Mouse (Mus musculus) intestine, embryonic 16.5 days (tissue): Measurements from ENCODE around the gene Fndc5. TPM values are rescaled to one million over a fixed set of nuclear protein-coding genes. Genes with fewer than 3 reads are reported as not detected.
A peak's percentile ranks its signal among the peaks of the same experiment; 100 is the strongest.

Experiments used
- ATAC-seq: fragments of 200-750 bp; cut with Nextera tagmentation; 2 replicates; pipeline ENCODE4 v1.8.0; 2017; ENCODE audit warnings: moderate TSS enrichment, moderate library complexity
- H3K27ac ChIP-seq: fragments of 300-500 bp; sonication (generic); 2 replicates; pipeline ENCODE4 v1.5.1; 2014; ENCODE audit warnings: mild to moderate bottlenecking, low read length
- H3K27me3 ChIP-seq: fragments of 300-500 bp; sonication (generic); replicated peaks from 2 replicates; pipeline ENCODE4 v1.6.1; 2014; ENCODE audit warnings: low read length, control low read depth, mixed read lengths; ENCODE audit not compliant: control insufficient read depth, insufficient read depth
- H3K36me3 ChIP-seq: fragments of 300-500 bp; sonication (generic); 2 replicates; pipeline ENCODE4 v1.6.1; 2014; ENCODE audit warnings: low read length, control low read depth; ENCODE audit not compliant: control insufficient read depth, insufficient read depth
- H3K4me1 ChIP-seq: fragments of 300-500 bp; sonication (generic); 2 replicates; pipeline ENCODE4 v1.6.1; 2014; ENCODE audit warnings: low read length, control low read depth, mixed read lengths; ENCODE audit not compliant: control insufficient read depth, insufficient read depth
- H3K4me2 ChIP-seq: fragments of 300-500 bp; sonication (generic); 2 replicates; pipeline ENCODE4 v1.6.1; 2014; ENCODE audit warnings: low read depth, low read length, control low read depth
- H3K4me3 ChIP-seq: fragments of 300-500 bp; sonication (generic); 2 replicates; pipeline ENCODE4 v1.5.1; 2014; ENCODE audit warnings: mild to moderate bottlenecking, low read length
- H3K9ac ChIP-seq: fragments of 300-500 bp; sonication (generic); 2 replicates; pipeline ENCODE4 v1.6.1; 2014; ENCODE audit warnings: low read depth, low read length
- H3K9me3 ChIP-seq: fragments of 300-500 bp; sonication (generic); 2 replicates; pipeline ENCODE4 v1.6.1; 2016; ENCODE audit warnings: low read length, control low read depth; ENCODE audit not compliant: control insufficient read depth
- WGBS: fragments of 180-500 bp; shearing (Covaris S2); extraction: QIAGEN DNeasy Blood & Tissue Kit; methylation state at CpG from one replicate; pipeline ENCODE4 v1.1.7; 2014; 5-methylcytosine and 5-hydroxymethylcytosine counted together
- polyA plus RNA-seq: library from polyadenylated mRNA; unstranded; fragments of >200 nt; fragmentation: Nextera tagmentation; extraction: Ambion mirVana; gene quantifications from 2 replicates; pipeline ENCODE4 v1.2.1, GENCODE M21; 2015

The Fndc5 gene
- polyA plus RNA-seq, 1 experiment from 2014 or later, result 1.5 TPM

DNA sequence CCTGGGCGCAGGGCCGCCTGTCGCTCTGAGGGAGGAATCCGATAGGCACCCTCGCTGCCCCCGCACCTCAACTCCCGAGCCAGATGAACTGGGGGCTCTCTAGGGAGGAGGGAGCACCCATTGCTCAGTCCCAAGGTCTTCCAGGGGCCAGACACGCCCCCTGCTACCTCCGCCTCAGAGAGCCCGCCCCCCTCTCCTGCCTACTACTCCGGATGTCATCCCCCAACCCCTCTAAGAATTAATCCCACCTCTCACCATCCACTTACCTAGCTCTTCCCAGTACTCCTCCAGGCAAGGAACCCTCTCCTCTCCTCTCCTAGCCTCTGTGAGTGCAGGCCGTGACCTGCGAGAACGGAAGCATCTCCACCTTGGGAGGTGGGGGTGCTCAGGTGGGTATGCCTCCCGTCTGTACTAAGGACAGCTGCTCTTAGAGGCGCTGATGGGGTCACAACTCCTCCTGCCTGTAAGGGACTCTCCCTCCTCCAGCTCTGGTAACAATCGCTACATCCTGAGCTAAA lies 15.2 kb upstream of the Fndc5 start, which contains the start of gene Hpca:
Gene Hpca, minus strand, starts transcription at position 468 of the 518 bp plus-strand sequence.
- Histone ChIP-seq H3K9ac (peak within 1 kb of the TSS; percentile 7; the same call in 1 of the 2 replicates), H3K4me2 (peak within 1 kb of the TSS; percentile 91), H3K27me3 (peaks cover 26% of the 10 kb centered on the region), H3K4me1 (peaks cover 17% of the 10 kb centered on the region), H3K27ac (no peak within 1 kb of the TSS), H3K36me3 (no peaks in the 10 kb centered on the region), H3K4me3 (peak within 1 kb of the TSS; percentile 52), H3K9me3 (no peaks in the 10 kb centered on the region)
- ATAC-seq, result 0 out of 2 replicates have a peak, but pooled peaks have one; percentile 16
- 1% methylated on average over 17 of the region's 17 CpGs for WGBS

DNA sequence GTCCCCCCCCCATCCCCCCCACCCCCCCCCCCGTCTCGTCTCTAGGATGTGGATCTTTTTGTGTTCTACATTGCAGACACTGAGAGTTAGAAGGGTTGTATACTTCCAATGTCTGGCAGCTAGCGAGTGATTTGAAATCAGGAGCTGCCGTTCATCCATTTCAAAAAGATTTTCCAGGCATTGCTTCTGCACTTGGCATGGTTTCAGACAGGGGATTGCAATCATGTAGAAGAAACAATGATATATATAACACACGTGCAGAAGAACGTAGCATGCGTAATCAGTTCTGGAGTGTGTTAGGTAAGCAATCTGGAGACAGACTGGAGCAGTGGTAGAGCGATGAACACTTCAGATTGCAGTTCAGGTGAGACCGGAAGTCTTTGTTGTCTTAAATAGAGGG lies 14.7 kb upstream of the Fndc5 start:
- H3K27me3 ChIP-seq, result peaks cover 26% of the 10 kb centered on the region
- 24% methylated on average over 9 of the region's 9 CpGs for WGBS
- H3K27ac ChIP-seq, result no peak overlapping the region

DNA sequence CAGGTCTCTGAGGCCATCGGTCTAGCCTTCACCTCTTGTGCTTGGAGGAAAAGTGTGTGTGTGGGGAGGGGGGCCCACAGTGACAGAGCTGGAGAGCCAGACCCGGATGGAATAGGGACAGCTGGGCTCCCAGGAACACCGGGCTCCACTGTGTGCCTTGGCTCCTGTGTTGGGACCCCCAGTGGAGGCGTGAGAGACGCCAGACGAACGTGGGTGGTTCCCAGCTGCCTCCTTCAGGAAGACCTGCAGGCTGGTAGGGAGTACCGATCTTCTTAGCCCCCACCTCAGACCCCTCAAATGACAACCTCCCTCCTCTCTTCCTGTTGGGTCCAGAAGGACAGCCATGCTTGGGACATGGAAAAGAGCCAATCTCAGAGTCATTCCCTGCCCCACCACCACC lies 14.1 kb upstream of the Fndc5 start:
- Histone ChIP-seq H3K36me3 (no peaks in the 10 kb centered on the region), H3K4me3 (no peak overlapping the region), H3K27me3 (peaks cover 26% of the 10 kb centered on the region), H3K4me2 (no peak overlapping the region), H3K9ac (no peak overlapping the region), H3K27ac (no peak overlapping the region), H3K4me1 (peaks cover 17% of the 10 kb centered on the region), H3K9me3 (no peaks in the 10 kb centered on the region)
- no peak for ATAC-seq
- 21% methylated on average over 8 of the region's 8 CpGs for WGBS

More for the DNA sequence above, 14.7 kb upstream of the Fndc5 start:
- Histone ChIP-seq H3K4me2 (no peak overlapping the region), H3K4me3 (no peak overlapping the region), H3K36me3 (no peaks in the 10 kb centered on the region), H3K9me3 (no peaks in the 10 kb centered on the region), H3K4me1 (peaks cover 17% of the 10 kb centered on the region), H3K9ac (no peak overlapping the region)
- ATAC-seq, result no peak

DNA sequence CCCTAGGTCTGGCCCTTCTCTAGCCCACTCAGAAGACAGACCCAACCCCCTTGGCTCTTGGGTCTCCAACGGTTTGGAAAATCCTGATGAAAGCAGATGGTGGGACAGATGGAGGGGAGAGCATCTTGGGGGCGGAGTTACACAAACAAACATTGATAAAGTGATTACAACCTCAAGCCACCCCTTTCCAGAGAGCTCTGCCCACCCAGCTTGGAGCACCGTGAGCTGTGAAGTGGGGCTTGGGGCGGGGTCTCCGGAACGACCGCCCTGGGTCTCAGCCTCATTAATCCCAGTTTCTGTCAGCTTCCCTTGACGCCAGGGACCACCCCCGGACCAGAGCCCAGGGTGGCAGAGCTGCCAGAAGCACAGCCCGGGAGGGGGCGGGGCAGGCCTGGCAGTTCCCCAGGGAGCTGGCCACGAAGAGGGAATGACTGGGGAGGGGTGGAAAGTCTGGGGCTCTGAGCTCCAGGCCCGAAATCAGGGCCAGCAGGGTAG lies 12.1 kb upstream of the Fndc5 start:
- Histone ChIP-seq H3K9ac (no peak overlapping the region), H3K27me3 (peaks cover 26% of the 10 kb centered on the region), H3K4me3 (no peak overlapping the region), H3K36me3 (no peaks in the 10 kb centered on the region), H3K9me3 (no peaks in the 10 kb centered on the region), H3K4me1 (peaks cover 18% of the 10 kb centered on the region), H3K4me2 (no peak overlapping the region), H3K27ac (no peak overlapping the region)
- ATAC-seq, result no peak
- 7% methylated on average over 13 of the region's 13 CpGs for WGBS

DNA sequence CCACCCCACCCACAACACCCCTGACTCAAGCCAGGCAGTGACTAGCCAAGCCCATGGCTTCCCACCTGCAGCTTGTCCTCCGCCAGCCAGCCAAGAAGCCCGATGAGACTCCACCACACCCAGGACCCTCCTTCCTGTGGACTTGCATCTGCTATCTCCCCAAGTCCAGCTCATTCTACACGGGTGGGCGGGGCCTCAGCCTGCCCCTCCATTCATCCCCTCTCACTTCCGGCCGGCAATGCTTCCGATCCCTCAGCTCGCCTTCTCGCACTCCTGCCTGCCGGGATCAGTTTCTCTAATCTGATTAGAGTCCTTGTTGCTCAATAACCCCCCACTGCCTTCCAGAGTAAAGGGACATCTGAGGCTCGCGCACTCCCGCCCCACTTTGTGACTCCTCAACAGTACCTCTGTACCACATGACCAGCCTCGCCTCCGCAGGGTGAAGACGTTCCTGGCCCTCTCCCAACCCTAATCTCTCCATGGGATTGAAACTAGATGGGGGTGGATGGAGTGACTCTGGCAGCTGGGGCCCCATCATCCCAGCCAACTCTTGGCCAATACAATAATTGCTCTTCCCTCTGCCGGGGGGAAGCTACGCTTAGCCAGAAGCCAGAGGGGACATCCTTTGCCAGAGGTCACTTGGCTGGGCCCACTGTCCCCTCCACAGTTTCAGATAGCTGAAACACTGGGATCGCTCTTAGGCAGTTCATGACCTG lies 10.9 kb upstream of the Fndc5 start:
- Histone ChIP-seq H3K36me3 (no peaks in the 10 kb centered on the region), H3K9me3 (no peaks in the 10 kb centered on the region), H3K4me3 (peak overlapping the region; percentile 32), H3K27me3 (peaks cover 17% of the 10 kb centered on the region), H3K27ac (no peak overlapping the region), H3K4me1 (peaks cover 28% of the 10 kb centered on the region), H3K9ac (no peak overlapping the region), H3K4me2 (peak overlapping the region; percentile 46)
- WGBS, result 17% methylated on average over 19 of the region's 19 CpGs
- ATAC-seq, result 0 out of 2 replicates have a peak, but pooled peaks have one; percentile 32

DNA sequence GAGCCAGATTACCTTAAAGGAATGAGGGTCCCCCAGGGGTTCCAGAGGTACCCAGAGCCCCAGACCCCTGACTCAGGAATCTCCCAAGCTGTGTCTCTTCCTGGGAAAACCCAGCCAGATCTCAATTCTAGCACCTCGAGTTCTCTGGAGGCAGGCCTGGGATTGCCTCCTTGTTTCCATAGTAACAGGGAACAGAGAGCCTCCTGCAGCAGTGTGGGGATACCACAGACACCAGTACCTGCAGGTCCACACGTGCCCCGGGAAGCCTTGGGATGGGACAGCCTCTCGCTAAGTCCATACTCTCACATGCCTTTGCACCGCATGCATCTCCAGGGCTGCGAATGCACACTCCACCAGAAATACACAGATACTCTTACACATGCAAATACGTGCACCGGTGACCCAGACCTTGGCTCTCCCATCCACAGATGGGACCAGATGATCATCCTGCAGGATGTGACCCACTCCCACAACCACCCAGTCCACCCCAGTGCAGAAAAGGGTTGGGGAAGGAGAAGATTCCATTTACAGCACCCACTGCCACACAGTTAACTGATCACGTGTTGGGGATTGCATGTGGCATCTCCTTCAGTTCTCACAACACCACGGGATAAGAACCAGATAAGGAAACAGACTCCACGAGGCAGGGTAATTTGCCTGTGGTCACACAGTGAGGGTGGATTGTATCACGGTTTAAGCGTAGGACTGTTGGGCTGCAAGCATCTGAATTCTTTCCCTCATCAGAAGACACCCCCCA lies 8.0 kb upstream of the Fndc5 start:
- Histone ChIP-seq H3K36me3 (no peaks in the 10 kb centered on the region), H3K4me3 (no peak overlapping the region), H3K4me2 (no peak overlapping the region), H3K4me1 (peaks cover 24% of the 10 kb centered on the region), H3K9ac (no peak overlapping the region), H3K9me3 (no peaks in the 10 kb centered on the region), H3K27me3 (no peaks in the 10 kb centered on the region; the same call in 1 of the 2 replicates), H3K27ac (no peak overlapping the region)
- WGBS, result 58% methylated on average over 13 of the region's 13 CpGs
- no peak for ATAC-seq

DNA sequence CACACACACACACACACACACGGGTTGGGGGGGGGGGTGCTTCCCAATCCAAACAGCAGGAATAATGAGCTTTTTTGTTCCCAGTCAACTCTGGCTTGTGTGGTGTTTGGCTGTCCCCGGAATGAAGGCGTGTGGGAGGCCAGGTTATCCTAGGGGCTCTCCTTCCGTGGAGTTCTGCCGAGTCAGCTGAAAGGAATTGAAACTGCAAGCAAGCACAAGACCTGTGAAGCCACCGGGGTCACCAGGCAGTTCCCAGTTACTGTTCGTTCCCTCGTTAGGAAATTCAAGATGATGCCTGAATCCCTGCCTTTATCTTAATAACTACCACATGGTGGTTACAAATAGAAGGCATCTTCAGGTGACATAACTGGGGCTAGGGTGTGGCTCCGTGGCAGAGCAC lies 7.4 kb upstream of the Fndc5 start:
- no peak overlapping the region for H3K27ac ChIP-seq

DNA sequence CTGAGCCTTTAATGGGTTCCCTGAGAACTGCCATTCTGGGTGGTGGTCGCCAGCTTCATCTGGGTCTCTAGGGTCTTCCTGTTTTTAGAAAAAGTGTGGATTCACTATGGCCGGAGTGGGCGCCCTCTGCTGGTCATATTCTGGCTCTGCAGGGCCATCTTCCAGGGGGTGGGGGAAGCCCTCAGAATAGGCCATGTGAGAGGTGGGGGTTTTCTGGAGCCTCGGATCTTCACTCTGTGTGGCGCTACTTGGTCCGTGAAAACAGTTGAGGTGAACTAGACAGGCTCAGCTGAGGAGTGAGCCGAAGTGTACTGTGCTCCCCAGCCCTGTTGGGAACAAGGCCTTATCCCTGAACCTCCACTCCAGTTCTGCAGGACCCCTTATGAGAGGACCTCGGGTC lies 6.7 kb upstream of the Fndc5 start:
- Histone ChIP-seq H3K36me3 (no peaks in the 10 kb centered on the region), H3K27ac (no peak overlapping the region), H3K9ac (peak overlapping the region; percentile 46), H3K4me3 (peak overlapping the region; percentile 25), H3K9me3 (no peaks in the 10 kb centered on the region), H3K27me3 (peaks cover under 1% of the 10 kb centered on the region; the same call in 1 of the 2 replicates), H3K4me1 (peaks cover 20% of the 10 kb centered on the region), H3K4me2 (peak overlapping the region; percentile 49; the same call in 1 of the 2 replicates)
- ATAC-seq, result peak; percentile 34
- 3% methylated on average over 8 of the region's 8 CpGs for WGBS

More for the DNA sequence above, 7.4 kb upstream of the Fndc5 start:
- Histone ChIP-seq H3K4me1 (peaks cover 24% of the 10 kb centered on the region), H3K36me3 (no peaks in the 10 kb centered on the region), H3K9me3 (no peaks in the 10 kb centered on the region), H3K27me3 (no peaks in the 10 kb centered on the region; the same call in 1 of the 2 replicates), H3K9ac (no peak overlapping the region), H3K4me3 (no peak overlapping the region), H3K4me2 (no peak overlapping the region)
- 48% methylated on average over 9 of the region's 9 CpGs for WGBS
- no peak for ATAC-seq

DNA sequence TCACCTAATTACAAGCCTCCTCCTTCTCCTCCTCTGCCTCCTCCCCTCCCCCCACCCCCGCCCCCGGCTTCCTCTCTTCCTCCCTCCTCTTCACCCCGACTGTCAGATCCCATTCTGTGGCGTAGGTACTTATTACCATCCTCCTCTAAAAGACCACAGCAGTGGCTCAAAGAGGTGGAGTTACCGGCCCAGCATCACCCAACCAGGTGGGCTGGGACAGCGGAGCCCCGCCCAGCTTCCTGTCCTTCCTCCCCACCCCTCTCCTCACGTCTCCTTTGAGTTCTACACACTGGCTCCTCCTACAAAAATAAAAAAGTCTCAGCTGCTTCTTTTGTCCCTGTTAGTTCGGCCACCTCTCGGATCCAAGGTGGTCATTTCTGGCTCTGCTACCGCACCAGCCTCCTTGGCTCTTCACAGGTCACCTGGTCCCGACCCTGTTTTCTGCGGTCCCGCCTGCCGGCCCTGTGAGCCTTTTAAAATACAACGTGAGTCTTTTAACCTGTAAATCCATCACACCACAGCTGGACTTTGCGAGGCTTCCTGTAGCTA lies 6.0 kb upstream of the Fndc5 start:
- Histone ChIP-seq H3K4me2 (peak overlapping the region; percentile 49), H3K27ac (no peak overlapping the region), H3K9me3 (no peaks in the 10 kb centered on the region), H3K36me3 (no peaks in the 10 kb centered on the region), H3K4me3 (peak overlapping the region; percentile 25), H3K9ac (peak overlapping the region; percentile 46), H3K4me1 (peaks cover 16% of the 10 kb centered on the region), H3K27me3 (peaks cover 7% of the 10 kb centered on the region)
- 2% methylated on average over 17 of the region's 17 CpGs for WGBS
- peak; percentile 76 for ATAC-seq
